Mouse (Mus musculus): ENCODE results near the gene Adipor2. TPM values are rescaled to one million over a fixed set of nuclear protein-coding genes. Genes with fewer than 3 reads are reported as not detected.

Adipor2 gene
- polyA plus RNA-seq, 1 experiment from 2014 or later, result 37.1 TPM

- Histone ChIP-seq H3K36me3 (replicated peaks) (no peaks in the 10 kb centered on the region), H3K27me3 (ENCODE audit: poor library complexity, severe bottlenecking) (no peaks in the 10 kb centered on the region; the same call in none of the 2 replicates), H3K9me3 (no peaks in the 10 kb centered on the region), H3K4me1 (peaks cover 3% of the 10 kb centered on the region), H3K4me3 (no peak overlapping the region), H3K27ac (no peak overlapping the region)
- 54% methylated on average over 10 of the region's 10 CpGs for WGBS
- DNase-seq (ENCODE audit: extremely low spot score, low spot score), result no peak
Observed at GRCm38 (mm10) chr6:119307867-119308413, 109.6 kb downstream of the Adipor2 start.

GRCm38 (mm10) chr6:119303331-119303730 lies 114.2 kb downstream of the Adipor2 start:
- Histone ChIP-seq H3K27me3 (ENCODE audit: poor library complexity, severe bottlenecking) (no peaks in the 10 kb centered on the region; the same call in 1 of the 2 replicates), H3K9me3 (no peaks in the 10 kb centered on the region), H3K4me1 (peaks cover 3% of the 10 kb centered on the region), H3K36me3 (replicated peaks) (no peaks in the 10 kb centered on the region), H3K4me3 (no peak overlapping the region), H3K27ac (no peak overlapping the region)
- DNase-seq (ENCODE audit: extremely low spot score, low spot score), result no peak
- 89% methylated on average over 6 of the region's 6 CpGs for WGBS

Other genes with a start within 250 kb of the Adipor2 start
- 11.1 and 11.2 TPM in 2 replicates for gene Dcp1b, start 242.5 kb downstream of the Adipor2 start, polyA plus RNA-seq (2016; fragmentation: Nextera tagmentation; extraction: Ambion mirVana)
- 1.8 and 2.0 TPM in 2 replicates for gene Cacna1c, start 221.3 kb downstream of the Adipor2 start, polyA plus RNA-seq (2016; fragmentation: Nextera tagmentation; extraction: Ambion mirVana)
- not detected in 2 replicates for gene Cacna2d4, start 181.2 kb downstream of the Adipor2 start, polyA plus RNA-seq (2016; fragmentation: Nextera tagmentation; extraction: Ambion mirVana)
- 0.16 and 0.19 TPM in 2 replicates for gene Lrtm2, start 86.9 kb downstream of the Adipor2 start, polyA plus RNA-seq (2016; fragmentation: Nextera tagmentation; extraction: Ambion mirVana)
- 3.5 and 3.6 TPM in 2 replicates for gene Fbxl14, start 62.0 kb upstream of the Adipor2 start, polyA plus RNA-seq (2016; fragmentation: Nextera tagmentation; extraction: Ambion mirVana)
- gene Wnt5b, start 126.6 kb upstream of the Adipor2 start, polyA plus RNA-seq (2016; fragmentation: Nextera tagmentation; extraction: Ambion mirVana), result 19.3 and 23.9 TPM in 2 replicates